Mouse (Mus musculus) heart, embryonic 11.5 days (tissue): ENCODE data around the gene Gm45021. TPM values are rescaled to one million over a fixed set of nuclear protein-coding genes. Genes with fewer than 3 reads are reported as not detected.

Source experiments
- ATAC-seq: fragments of 200-750 bp; cut with Nextera tagmentation; replicated peaks from 2 replicates; pipeline ENCODE4 v1.8.0; 2017; ENCODE audit warnings: moderate library complexity; ENCODE audit not compliant: insufficient number of reproducible peaks, low FRiP score, low TSS enrichment
- H3K27ac ChIP-seq: fragments of 300-500 bp; sonication (generic); 2 replicates; pipeline ENCODE4 v1.5.1; 2014; ENCODE audit warnings: mild to moderate bottlenecking, low read depth, low read length
- H3K27me3 ChIP-seq: fragments of 300-500 bp; sonication (generic); 2 replicates; pipeline ENCODE4 v1.6.1; 2014; ENCODE audit warnings: mild to moderate bottlenecking, low read length, mixed read lengths; ENCODE audit not compliant: control insufficient read depth, insufficient read depth
- H3K36me3 ChIP-seq: fragments of 300-500 bp; sonication (generic); 2 replicates; pipeline ENCODE4 v1.6.1; 2014; ENCODE audit warnings: mild to moderate bottlenecking, low read length, moderate library complexity, mixed read lengths; ENCODE audit not compliant: control insufficient read depth, insufficient read depth
- H3K4me1 ChIP-seq: fragments of 300-500 bp; sonication (generic); 2 replicates; pipeline ENCODE4 v1.6.1; 2014; ENCODE audit warnings: low read length; ENCODE audit not compliant: control insufficient read depth, insufficient read depth
- H3K4me2 ChIP-seq: fragments of 300-500 bp; sonication (generic); 2 replicates; pipeline ENCODE4 v1.6.1; 2014; ENCODE audit warnings: mild to moderate bottlenecking, moderate library complexity
- H3K4me3 ChIP-seq: fragments of 300-500 bp; sonication (generic); 2 replicates; pipeline ENCODE4 v1.5.1; 2014; ENCODE audit warnings: low read depth, low read length
- H3K9ac ChIP-seq: fragments of 300-500 bp; sonication (generic); 2 replicates; pipeline ENCODE4 v1.6.1; 2014; ENCODE audit warnings: mild to moderate bottlenecking, low read depth, low read length, moderate library complexity
- H3K9me3 ChIP-seq: fragments of 300-500 bp; sonication (generic); replicated peaks from 2 replicates; pipeline ENCODE4 v1.6.1; 2016; ENCODE audit warnings: low read length; ENCODE audit not compliant: control insufficient read depth
- WGBS: fragments of 180-500 bp; shearing (Covaris S2); extraction: QIAGEN DNeasy Blood & Tissue Kit; methylation state at CpG from one replicate; pipeline ENCODE4 v1.1.7; 2014; ENCODE audit not compliant: insufficient replicate concordance; 5-methylcytosine and 5-hydroxymethylcytosine counted together
- polyA plus RNA-seq: library from polyadenylated mRNA; unstranded; fragments of >200 nt; fragmentation: Nextera tagmentation; extraction: Ambion mirVana; gene quantifications from 2 replicates; pipeline ENCODE4 v1.2.1, GENCODE M21; 2014

Gm45021 gene
- polyA plus RNA-seq, 1 experiment from 2014 or later = 1.3 TPM

DNA sequence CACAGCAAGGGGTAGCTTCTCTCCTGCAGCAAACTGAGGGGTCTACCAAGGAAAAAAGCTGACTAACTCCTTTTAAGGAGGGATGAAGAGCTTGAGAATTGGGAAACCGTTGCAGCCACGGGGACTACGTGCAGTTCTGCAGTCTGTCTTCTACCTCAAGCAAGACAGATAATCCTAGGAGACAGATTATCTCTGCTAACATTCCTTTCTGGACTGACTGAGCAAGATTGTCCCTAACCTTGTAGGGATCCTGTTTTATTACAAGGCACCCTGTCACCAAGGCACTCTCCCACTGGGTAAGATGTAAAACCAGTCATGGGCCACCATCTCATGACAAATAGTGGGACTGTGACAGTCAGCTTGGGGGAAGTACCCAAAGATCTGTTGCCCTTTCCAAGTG lies 8.2 kb upstream of the Gm45021 start:
- H3K27ac ChIP-seq = 0 out of 2 replicates have a peak overlapping the region, but pooled peaks have one; percentile 17
- peaks cover 6% of the 10 kb centered on the region; the same call in 1 of the 2 replicates for H3K4me1 ChIP-seq
- no peak overlapping the region for H3K4me2 ChIP-seq
- H3K4me3 ChIP-seq = no peak overlapping the region
- no peaks in the 10 kb centered on the region for H3K9me3 ChIP-seq
- H3K9ac ChIP-seq = no peak overlapping the region
- 11% methylated on average over 3 of the region's 3 CpGs for WGBS
- H3K36me3 ChIP-seq = no peaks in the 10 kb centered on the region
- no peaks in the 10 kb centered on the region for H3K27me3 ChIP-seq
- ATAC-seq = no peak

DNA sequence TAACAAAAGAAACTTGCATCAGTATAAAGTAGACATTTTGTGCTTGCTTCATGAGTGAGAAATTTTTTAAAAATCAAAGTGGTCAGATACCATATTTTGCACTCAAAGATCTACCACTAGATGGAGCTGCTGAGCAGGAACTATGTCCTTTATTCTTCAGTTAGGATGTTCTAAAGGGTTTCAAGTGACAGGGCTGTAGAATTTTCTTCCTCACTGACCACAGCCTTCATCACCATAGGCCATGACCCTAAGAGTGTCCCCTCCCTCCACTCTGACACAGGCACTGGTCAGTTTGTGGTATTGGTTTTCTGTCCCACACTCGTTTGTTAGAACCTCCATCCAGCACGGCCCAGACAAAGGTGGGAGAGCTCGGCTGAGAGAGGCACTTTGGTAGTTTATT lies 7.4 kb upstream of the Gm45021 start:
- no peaks in the 10 kb centered on the region for H3K27me3 ChIP-seq
- WGBS = 63% methylated on average over 3 of the region's 3 CpGs
- no peak for ATAC-seq
- H3K9me3 ChIP-seq = no peaks in the 10 kb centered on the region
- H3K4me1 ChIP-seq = peaks cover 6% of the 10 kb centered on the region; the same call in 1 of the 2 replicates
- no peak overlapping the region for H3K4me3 ChIP-seq
- H3K27ac ChIP-seq = no peak overlapping the region
- no peak overlapping the region for H3K9ac ChIP-seq
- no peaks in the 10 kb centered on the region for H3K36me3 ChIP-seq
- H3K4me2 ChIP-seq = no peak overlapping the region

DNA sequence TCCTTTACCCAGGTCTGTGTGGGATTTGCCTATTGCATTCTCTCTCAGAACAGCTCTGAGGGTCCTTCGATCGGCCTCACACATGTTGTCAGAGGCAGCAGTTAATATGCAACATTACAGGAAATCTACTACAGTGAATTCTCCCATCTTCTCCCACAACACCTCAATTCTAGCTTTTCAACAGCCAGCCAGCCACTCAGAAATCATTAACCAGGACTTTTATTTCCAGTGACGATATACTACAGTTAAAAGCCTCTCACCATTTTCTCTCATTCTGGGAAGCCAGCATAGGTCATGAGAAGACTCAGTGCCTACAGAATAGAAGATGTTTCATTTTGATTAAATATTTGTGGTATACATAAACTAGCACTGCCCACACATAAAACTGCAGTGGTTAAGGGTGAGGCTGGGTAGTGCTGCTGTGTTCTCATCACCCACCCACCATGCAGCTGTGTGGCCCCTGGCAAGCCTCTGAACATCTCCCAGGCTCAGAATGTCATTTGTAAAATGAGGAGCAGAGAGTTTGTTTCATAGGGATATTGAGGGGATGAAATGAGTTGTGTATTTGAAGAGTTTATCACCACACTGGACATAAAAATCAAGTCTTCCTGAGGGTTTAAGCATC lies 1.9 kb downstream of the Gm45021 start:
- ATAC-seq = no peak
- 79% methylated on average over 3 of the region's 3 CpGs for WGBS

DNA sequence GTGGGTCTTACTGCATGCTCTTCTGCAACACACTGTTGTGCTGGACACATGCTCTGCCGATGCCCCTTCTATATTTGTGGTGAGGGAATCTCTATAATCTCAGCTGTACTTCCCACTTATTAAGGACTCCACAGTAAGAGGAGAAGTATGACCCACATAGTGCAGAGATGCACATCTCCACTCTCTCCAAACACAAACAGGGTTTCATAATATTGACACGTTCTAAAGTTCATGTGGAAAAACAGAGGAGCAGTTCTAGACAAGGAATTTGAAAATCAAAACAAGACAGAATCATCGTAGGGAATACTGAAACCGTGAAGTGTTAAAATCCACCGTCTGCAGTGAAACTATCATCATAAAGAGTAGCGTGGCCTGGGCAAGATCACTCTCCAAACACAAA lies 2.5 kb downstream of the Gm45021 start:
- whole genome bisulfite sequencing = 85% methylated on average over 6 of the region's 6 CpGs
- peaks cover 13% of the 10 kb centered on the region for H3K36me3 ChIP-seq
- H3K4me3 ChIP-seq = no peak overlapping the region
- H3K27me3 ChIP-seq = no peaks in the 10 kb centered on the region
- ATAC-seq = no peak
- no peak overlapping the region for H3K4me2 ChIP-seq
- no peak overlapping the region for H3K9ac ChIP-seq
- no peak overlapping the region for H3K27ac ChIP-seq
- peaks cover 16% of the 10 kb centered on the region for H3K4me1 ChIP-seq
- peaks cover 11% of the 10 kb centered on the region for H3K9me3 ChIP-seq

More for the DNA sequence above, 1.9 kb downstream of the Gm45021 start:
- Histone ChIP-seq H3K4me1 (peaks cover 16% of the 10 kb centered on the region), H3K9ac (no peak overlapping the region), H3K36me3 (peaks cover 8% of the 10 kb centered on the region), H3K27ac (no peak overlapping the region), H3K4me2 (no peak overlapping the region), H3K27me3 (no peaks in the 10 kb centered on the region), H3K4me3 (no peak overlapping the region), H3K9me3 (peaks cover 5% of the 10 kb centered on the region)

DNA sequence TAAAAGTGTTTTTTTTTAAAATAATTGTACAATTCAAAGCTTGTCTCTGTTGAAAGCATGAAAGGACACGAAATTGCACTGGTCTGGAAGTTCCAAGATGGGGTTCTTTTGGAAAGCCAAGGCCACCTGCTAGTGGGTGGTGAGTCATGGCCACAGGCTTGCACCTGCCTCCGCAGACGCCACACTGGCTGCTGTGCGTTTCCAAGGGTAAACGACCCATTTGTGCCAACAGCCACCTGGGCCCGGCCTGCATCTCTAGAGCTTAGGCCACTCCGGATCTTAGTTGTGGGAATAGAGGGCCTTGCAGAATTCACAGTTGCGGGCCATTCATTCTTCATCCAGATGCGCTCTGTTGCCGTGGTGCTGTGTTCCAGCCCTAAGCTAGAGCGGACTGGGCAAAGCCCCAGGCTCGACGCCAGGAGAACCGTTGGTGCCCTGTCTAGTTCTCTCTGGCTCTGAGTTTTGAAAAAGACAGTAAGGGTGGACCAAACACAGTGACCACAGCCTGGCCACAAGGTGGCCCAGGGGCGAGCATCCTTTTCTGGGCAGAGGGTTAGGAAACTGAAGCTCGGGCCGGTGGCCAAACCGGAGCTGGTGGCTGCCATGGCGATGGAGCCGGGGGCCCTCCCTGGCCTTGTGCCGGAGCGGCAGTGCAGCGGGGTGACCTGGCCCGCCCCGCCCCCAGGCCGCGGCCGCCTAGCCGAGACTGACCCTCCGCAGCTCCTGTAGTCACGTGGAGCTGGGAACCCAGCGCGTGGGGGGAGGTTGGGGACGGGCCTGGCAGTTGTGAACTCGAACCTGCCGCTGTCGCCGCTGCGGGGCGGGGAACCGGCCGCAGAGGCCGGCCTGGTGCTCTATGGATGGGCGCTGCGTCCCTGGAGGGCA lies 4.0 kb downstream of the Gm45021 start, which contains the start of the genes Repin1 and Gm44965:
Repin1 (plus strand) TSS at position 726 of the 885 bp plus-strand sequence.
Gm44965 (plus strand) TSS at position 784 of the 885 bp plus-strand sequence.
- ATAC-seq = peak; percentile 88
- peaks cover 16% of the 10 kb centered on the region for H3K4me1 ChIP-seq
- peak within 1 kb of the TSS; percentile 70 for H3K4me2 ChIP-seq
- H3K4me3 ChIP-seq = peak within 1 kb of the TSS; percentile 89
- H3K27me3 ChIP-seq = no peaks in the 10 kb centered on the region
- peaks cover 28% of the 10 kb centered on the region for H3K36me3 ChIP-seq
- 8% methylated on average over 45 of the region's 45 CpGs for WGBS
- H3K9ac ChIP-seq = peak within 1 kb of the TSS; percentile 96
- peak within 1 kb of the TSS; percentile 92 for H3K27ac ChIP-seq
- peaks cover 23% of the 10 kb centered on the region for H3K9me3 ChIP-seq

DNA sequence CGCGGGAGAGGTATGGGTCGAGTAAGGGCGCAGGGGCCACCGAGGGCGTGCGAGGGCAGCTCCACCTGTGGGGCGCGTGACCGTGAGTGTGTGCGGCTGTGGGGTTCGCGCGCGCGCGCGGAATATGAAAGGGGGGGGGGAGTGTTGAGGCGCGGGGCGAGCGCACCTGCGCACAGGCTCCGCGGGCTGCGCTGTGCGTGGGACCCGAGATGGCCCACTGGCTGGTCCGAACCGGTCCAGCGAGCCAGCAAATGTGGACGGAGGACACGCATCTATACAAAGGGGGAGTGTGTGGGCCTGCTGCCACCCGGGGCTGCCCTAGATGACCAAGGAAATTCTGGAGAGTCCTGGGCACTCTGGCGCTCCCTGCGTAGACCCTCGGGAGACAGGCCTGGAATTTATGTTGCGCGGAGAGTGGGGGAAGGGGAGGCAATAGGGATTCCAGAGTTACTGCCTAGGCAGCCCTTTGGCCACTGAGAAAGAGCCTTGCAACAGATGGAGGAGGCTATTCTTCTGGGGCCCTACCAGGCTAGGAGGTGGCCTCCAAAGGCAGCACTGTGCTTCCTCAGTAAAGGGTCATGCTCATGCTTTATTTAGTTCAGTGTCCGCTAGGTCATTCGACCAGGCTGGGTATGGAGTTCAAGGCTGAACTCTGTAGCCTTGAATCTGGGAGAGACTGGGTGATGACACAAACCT lies 4.8 kb downstream of the Gm45021 start:
- peak overlapping the region; percentile 70 for H3K4me2 ChIP-seq
- H3K36me3 ChIP-seq = peaks cover 36% of the 10 kb centered on the region
- peaks cover 23% of the 10 kb centered on the region for H3K9me3 ChIP-seq
- H3K9ac ChIP-seq = peak overlapping the region; percentile 96
- 2% methylated on average over 39 of the region's 41 CpGs for WGBS
- H3K4me1 ChIP-seq = peaks cover 14% of the 10 kb centered on the region
- peak; percentile 45 for ATAC-seq
- peak overlapping the region; percentile 92 for H3K27ac ChIP-seq
- H3K4me3 ChIP-seq = peak overlapping the region; percentile 89
- no peaks in the 10 kb centered on the region for H3K27me3 ChIP-seq

DNA sequence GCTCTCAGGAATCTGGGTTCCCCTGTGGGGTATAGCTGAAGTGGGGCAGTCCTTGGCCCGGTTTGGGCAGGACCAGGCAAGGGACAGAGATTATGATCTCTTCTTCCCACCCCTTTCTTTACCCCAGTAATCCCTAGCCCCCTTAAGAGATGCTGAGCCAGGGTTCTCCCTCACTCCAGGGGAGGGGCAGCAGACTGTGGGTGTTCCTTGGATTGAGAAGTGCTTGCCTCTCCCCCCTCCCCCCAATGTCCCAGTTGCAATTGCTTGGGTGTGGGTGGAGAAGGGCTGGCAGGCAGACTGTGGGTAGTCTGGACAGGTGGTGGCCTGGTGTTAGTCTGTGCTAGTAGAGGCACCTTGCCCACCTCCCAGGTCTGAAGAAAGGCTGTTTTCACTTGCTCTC lies 5.9 kb downstream of the Gm45021 start:
- 62% methylated on average over 1 of the region's 1 CpGs for WGBS

DNA sequence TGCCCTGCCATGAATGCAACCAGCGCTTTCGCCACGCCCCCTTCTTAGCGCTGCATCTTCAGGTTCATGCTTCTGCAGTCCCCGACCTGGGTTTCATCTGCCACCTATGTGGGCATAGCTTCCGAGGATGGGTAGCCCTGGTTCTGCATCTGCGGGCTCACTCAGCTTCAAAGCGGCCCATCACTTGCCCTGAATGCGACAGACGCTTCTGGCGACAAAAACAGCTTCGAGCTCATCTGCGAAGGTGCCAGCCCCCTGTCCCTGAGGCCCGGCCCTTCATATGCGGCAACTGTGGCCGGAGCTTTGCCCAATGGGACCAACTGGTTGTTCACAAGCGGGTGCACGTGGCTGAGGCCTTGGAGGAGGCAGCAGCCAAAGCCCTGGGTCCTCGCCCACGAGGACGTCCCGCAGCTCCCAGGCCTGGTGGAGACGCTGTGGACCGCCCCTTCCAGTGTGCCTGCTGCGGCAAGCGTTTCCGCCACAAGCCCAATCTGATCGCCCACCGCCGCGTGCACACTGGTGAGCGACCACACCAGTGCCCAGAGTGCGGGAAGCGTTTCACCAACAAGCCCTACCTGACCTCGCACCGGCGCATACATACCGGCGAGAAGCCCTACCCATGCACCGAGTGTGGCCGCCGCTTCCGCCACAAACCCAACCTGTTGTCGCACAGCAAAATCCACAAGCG lies 7.3 kb downstream of the Gm45021 start:
- Histone ChIP-seq H3K36me3 (peaks cover 44% of the 10 kb centered on the region), H3K27me3 (no peaks in the 10 kb centered on the region), H3K4me1 (peaks cover 11% of the 10 kb centered on the region), H3K9ac (no peak overlapping the region), H3K9me3 (peaks cover 23% of the 10 kb centered on the region), H3K4me2 (no peak overlapping the region), H3K4me3 (no peak overlapping the region), H3K27ac (no peak overlapping the region)
- ATAC-seq = no peak
- WGBS = 94% methylated on average over 45 of the region's 45 CpGs

More for the DNA sequence above, 5.9 kb downstream of the Gm45021 start:
- Histone ChIP-seq H3K27ac (no peak overlapping the region), H3K9me3 (peaks cover 23% of the 10 kb centered on the region), H3K4me2 (peak overlapping the region; percentile 70), H3K27me3 (no peaks in the 10 kb centered on the region), H3K4me3 (peak overlapping the region; percentile 89), H3K4me1 (peaks cover 11% of the 10 kb centered on the region), H3K9ac (no peak overlapping the region; the same call in 1 of the 2 replicates), H3K36me3 (peaks cover 44% of the 10 kb centered on the region)
- no peak for ATAC-seq
